Mouse (Mus musculus) cerebellum, adult 18-20 months (tissue): ENCODE data around the gene 2510009E07Rik.

Source experiments
- DNase-seq, 2 experiments: peaks; one replicate each; pipeline ENCODE4 v3.0.0; 2021

Gene 2510009E07Rik

DNA sequence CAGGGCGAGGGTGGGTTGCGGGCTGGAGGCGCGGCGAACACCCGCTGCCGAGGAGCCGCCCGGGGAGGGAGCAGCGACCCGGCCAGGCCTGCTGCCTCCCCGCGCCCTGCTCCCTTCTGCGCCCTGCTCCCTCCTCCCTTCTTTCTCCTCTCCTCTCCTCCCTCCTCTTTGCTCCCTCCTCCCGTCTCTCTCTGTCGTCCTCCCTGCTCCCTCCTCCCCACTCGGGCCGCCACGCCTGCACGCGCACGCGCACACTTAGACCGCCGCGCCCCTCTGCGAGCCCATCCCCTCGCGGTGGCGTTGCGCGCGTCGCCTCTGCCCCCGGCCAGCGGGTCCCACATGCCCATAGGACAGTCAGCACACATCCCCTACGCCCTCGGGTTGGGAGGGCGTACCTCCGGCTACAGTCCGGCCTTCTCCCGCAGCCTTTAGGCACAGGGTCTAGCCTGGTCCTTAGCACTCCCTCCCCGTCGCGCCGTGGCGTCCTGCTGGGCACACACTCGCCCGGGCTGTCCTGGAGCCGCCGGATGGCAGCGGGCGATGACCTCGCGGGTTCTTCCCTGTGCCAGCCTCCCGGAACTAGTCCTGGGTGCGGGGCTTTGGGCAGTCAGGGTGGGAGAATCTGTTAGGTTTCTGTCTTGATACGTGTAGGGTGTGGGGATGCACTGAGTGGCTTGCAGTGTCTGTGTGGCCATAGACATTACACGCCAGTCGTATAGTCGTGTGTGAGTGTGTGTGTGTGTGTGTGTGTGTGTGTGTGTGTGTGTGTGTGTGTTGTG lies at the start of gene 2510009E07Rik:
Gene 2510009E07Rik, minus strand, starts transcription at position 203 of the 779 bp plus-strand sequence.
- DNase-seq = peak; percentile 93 to 96

GRCm38 (mm10) chr16:21743401-21743800 lies 48.9 kb upstream of the 2510009E07Rik start:
- no peak for DNase-seq

DNA sequence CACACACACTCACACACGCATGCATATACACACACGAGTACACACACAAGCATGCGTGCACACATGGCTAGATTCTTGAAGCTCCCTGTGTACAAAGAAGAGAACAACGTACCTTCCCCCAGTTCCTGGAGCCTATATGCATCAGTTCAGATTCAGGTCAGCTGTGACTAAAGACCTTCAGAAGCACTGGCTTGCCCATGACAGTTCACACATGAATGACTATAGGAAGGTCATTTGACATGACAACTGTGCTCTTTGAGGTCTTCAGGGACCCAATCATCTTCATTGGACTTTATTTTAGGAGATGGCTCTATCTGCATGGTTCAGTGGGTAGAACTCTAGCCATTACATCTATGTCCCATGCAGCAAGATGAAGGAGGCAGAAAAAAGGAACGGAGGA lies 48.4 kb upstream of the 2510009E07Rik start:
- DNase-seq = no peak

DNA sequence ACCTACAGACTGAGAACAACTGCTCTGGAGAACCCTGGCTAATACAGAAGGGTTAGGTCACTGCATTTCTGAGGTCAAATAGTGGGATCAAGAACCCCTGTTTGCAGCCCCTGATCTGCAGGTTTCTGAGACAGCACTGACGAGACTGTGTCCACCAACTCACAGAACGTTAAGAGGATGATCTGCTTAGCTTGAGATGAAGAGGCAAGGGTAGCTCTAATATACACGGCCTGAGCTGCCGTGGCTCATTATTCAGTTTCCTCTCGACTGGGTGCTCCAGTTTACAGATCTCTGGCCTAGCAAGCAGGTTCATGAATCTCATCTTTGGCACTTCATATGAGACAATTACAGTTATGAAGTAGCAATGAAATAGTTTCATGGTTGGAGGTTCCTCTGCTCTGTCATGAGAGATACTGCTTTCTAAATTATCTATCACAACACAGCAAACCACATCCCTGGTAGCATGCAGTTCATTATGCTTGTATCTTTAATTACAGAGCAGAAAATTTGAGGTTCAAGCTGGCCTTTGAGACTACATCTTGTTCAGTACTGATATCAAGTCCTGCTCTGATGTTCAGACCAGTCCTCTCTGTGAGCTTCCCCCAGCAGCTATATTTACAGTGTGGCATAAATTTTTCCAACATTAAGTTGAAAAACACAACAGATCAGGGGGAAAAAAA lies 47.9 kb upstream of the 2510009E07Rik start:
- no peak for DNase-seq

- DNase-seq = no peak
Measured at GRCm38 (mm10) chr16:21741542-21741941, 47.1 kb upstream of the 2510009E07Rik start.

DNA sequence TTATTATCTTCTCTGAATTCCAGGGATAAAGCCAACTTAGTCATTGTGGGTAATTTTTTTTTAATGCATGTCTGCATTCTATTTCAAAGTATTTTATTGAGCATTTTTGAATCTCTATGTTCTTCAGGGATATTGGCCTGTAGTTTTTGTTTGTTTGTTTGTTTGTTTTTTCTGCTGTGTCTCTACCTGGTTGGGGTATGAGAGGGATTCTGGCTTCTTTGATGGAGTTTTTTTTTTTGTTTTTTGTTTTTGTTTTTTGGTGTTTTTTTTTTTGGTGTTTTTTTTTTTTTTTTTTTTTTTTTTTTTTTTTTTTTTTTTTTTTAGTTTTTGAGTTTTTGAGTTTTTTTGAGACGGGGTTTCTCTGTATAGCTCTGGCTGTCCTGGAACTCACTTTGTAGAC lies 41.2 kb upstream of the 2510009E07Rik start:
- no peak for DNase-seq

DNA sequence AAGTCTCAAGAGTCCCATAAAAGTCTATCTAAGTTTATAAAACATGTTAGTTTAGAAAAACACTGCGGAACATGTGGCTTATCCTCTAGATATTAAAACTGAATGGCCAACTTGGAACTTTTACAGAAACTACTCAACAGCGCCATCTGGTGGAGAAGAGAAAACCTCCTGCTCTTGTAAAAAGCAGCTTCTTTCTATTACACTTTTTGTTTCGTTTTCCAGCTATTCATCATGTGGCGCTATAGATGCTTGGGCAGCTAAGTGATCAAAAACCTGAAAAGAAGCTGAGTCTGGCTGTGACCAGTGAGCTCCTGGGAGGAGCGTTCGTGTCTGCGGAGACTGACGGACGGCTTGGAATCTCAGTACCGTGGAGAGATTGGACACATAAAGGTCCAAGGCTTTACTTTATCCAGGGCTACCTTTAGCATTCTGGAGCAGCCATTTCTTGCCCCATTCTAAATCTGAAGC lies 33.5 kb upstream of the 2510009E07Rik start:
- peak; percentile 64 to 80 for DNase-seq

DNA sequence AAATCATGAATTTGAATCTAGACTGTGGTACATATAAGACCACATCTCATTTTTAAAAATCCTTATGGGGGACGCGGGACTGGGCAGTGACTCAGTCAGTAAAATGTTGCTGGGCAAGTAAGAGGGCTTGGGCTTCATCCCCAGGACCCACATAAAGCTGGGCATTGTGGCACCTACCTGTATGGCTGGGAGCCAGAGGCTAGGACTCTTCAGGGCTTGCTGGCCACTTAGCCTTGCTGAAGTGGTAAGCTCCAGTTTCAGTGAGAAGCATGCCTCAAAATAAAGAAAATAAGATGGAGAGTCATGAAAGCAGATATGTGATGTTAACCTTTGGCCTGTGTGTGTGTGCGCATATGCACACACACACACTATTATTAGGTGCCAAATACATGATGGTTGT lies 33.0 kb upstream of the 2510009E07Rik start:
- no peak for DNase-seq

- DNase-seq = no peak
Measured at GRCm38 (mm10) chr16:21724261-21724660, 29.8 kb upstream of the 2510009E07Rik start.

DNA sequence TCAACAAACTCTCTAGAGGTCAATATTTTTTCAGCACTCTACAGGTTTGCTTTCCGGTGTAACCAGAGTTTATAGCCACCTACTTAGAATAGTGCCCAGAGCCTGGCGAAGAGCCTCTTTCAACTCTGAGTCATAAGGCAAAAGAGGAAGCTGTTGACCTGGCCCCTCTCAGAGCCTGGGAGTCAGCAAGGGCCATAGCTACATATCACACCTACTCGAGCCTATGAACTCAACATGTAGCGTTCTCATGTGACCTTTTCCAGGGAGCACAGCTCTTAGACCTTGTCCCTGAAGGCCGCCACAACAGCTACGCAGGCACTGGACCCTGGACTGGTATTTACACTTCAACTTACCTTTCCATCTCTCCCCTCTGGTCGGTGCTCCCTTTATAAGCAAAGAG lies 25.3 kb upstream of the 2510009E07Rik start:
- no peak for DNase-seq

DNA sequence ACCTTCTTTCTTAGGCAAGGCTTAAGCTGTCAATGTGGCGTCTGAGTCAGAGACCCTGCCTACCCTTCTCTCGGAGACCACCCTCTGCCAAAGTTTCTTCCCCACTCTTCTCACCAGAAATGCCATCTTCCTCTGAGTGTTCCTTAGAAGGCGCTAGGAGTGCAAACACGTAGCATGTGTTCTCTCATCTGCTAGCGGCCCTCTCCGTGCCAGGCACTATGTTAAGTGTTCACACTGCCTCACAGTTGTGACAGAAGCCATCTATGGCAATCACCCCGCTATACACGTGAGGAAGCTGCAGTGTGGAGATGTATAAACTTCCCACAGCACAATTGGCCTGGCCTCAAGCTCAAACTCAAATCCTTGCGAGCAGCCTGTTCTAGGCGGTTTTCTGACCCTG lies 20.1 kb upstream of the 2510009E07Rik start:
- no peak for DNase-seq

- DNase-seq = no peak
Measured at GRCm38 (mm10) chr16:21710321-21710720, 15.9 kb upstream of the 2510009E07Rik start.

- no peak for DNase-seq
Measured at GRCm38 (mm10) chr16:21704691-21705090, 10.2 kb upstream of the 2510009E07Rik start.

DNA sequence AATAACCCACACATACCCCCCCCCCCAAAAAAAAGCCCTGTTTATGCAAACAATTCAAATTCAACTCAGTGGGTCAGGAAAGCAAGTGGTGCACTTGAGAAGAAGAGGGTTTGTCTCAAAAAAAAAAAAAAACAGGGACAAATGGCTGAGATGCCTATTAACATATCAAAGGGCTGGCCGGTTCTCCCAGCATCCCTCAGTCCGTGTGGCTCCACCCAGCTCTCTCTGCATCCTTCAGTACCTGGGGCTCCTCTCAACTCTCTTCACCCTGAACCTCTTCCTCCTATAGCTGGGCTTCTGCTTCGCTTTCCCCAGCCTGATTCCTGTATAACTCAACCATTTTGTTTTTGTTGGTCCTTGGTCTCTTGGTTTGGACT lies 7.8 kb upstream of the 2510009E07Rik start:
- no peak for DNase-seq

- no peak for DNase-seq
Measured at GRCm38 (mm10) chr16:21701611-21702313, 7.3 kb upstream of the 2510009E07Rik start.

- no peak for DNase-seq
Measured at GRCm38 (mm10) chr16:21698136-21698535, 3.7 kb upstream of the 2510009E07Rik start.

- no peak for DNase-seq
Measured at GRCm38 (mm10) chr16:21696946-21697345, 2.5 kb upstream of the 2510009E07Rik start.

DNA sequence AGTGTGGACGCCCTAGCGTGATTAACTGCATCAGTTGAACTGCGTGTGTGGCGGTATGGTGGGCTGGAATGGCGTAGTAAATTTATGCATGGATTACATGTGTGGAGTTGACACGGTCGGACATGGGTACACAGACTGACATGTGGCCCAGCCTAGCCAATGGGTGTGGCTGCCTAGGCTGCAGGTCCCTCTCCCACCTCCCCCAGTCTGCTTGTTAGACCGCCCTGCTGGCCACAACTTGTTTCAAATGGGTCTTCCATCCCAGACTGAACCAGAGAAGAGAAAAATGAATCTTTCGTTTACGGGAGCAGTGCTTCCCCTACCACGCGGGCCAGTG lies 745 bp upstream of the 2510009E07Rik start:
- peak; percentile 55 to 57 for DNase-seq

DNA sequence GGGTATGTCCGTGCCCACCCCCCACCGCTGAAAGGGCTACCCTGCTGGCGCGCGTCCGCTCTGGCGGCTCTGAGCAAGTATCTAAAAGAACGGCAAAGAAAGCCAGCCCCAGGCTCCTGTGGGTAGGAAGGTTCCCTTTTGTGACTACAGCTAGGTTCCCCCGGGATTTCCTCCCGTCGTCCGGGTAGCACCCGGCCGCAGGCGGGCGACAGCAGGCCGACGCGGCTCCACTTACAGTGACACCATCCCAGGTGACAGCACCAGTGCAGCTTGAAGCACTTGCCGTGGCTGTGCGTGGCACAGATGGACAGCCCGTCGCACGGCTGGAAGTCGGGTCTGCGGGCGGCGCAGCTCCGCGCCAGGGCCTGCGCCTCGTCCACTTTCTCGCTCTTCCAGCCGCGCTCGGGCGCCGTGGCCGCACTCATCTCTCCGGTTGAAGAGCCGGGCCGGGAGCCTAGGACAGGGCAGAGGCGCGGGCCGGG lies 443 bp downstream of the 2510009E07Rik start:
- peak; percentile 78 to 84 for DNase-seq

GRCm38 (mm10) chr16:21690216-21690755 lies 4.2 kb downstream of the 2510009E07Rik start:
- no peak for DNase-seq

DNA sequence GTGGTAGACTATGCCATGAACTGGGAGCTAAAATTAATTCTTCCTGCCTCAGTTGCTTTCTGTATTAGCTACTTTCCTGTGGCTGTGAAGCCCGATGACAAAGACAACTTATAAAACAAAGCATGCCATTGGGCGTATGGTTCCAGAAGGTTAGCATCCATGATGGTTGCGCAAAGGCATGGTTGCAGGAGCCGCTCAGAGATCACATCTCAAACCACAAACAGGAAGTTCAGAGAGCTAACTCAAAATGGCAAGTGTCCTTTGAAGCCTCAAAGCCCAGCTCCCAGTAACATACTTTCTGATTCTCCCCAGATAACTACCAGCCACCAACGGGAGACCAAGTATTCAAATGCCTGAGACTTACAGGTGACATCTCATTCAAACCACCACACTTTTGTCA lies 5.3 kb downstream of the 2510009E07Rik start:
- no peak for DNase-seq

GRCm38 (mm10) chr16:21687406-21687805 lies 7.1 kb downstream of the 2510009E07Rik start:
- DNase-seq = no peak

DNA sequence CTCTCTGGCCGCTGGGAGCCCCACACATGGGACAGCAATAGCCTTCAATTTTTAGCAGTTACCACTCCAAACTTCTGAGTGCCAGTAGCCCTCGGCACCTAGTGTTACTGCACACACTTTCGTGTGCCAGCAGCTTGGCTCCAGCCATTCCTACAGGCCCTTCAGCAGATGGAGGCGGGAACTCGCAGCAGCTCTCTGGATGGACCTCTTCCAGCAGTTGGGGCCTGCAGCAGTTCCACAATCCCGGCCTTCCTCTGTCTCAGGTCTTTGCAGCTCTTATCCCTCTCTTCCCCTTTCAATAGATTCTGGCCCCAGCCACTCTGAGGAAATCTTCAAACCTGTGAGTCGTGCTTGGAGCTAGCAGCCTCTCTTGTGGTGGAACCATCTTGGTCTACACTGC lies 17.7 kb downstream of the 2510009E07Rik start:
- DNase-seq = peak in 1 of 2 experiments; percentile 17
